Mouse (Mus musculus) granulocyte monocyte progenitor cell, adult 5-6 weeks (primary cell): ENCODE measurements at regions not wholly inside any gene's neighbourhood (a gene's known extent, or its start where the extent isn't known, plus 50 kb on each side); places are given as distances from the start of the nearest gene placed in this dataset.

Experiments
- ATAC-seq: replicated peaks from 2 replicates; pipeline ENCODE4 v1.8.0; 2016; ENCODE audit warnings: mild to moderate bottlenecking, moderate TSS enrichment, inconsistent platforms; ENCODE audit not compliant: poor library complexity, severe bottlenecking

DNA sequence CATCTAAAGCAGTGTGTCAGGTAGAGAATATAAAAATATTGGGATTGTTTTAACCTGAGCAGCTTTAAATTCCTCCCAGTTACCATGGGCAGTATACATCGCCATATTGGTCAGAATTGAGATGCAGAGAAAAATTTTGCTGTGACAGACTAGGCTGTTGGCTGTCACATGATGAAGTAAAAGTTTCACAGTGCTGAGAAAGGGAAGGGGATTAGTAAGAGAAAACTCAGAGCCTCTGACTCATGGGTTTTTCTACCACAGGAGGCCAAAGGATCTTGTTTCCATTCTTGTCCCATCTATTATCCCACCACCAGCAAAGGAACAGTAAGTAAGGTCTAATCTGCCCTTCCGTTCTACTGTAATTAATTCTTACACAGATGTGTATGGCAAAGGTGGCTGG is 191.8 kb upstream of the Agr3 start:
- peak; percentile 21 for ATAC-seq

GRCm38 (mm10) chr12:35725910-35726309 is 191.1 kb upstream of the Ahr start:
- ATAC-seq = no peak

DNA sequence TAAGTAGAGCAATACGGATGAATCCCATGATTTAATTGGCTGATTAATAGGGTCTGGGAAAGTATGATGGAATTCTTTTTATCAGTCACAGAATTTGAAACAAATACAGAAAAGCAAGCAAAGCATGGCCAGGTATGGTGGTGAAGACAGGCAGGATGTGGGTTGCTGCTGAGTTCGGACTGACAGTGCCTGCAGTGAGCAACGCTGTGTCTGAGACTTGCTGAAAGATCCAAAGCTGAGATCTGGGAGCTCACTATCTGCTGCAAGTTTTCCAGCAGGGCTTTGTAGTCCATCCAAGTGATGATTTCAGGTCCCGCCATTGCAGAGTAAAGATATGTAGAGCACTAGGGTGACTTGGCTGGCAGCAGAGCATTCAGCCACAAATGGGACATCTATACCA is 189.3 kb upstream of the Ahr start:
- ATAC-seq = no peak

- ATAC-seq = no peak
Observed at GRCm38 (mm10) chr12:35712671-35713070, 177.8 kb upstream of the Ahr start.

DNA sequence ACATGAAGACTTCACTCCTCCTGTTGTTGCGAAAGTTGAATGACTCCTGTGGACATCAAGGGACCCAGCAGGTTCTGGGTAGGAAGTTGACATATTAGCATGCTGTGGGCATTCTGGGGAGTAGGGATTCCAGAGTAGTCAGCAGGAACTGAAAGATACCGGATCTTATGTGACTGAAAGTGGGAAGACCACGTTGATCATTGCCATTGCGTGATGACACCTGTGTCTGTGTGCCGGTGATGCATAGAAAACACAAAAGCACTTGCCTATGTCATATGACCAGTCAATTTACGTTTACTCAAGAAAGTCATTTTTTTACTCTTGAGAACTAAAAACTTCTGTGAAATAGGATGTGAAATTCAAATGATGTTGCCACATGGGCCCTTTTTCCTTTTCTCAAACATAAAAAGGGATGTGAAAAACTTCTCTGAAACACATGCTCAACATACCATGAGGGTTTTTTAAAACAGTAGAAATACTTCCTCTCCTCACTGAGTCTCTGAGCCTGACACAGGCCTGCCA is 176.8 kb upstream of the Ahr start:
- ATAC-seq = peak; percentile 91

DNA sequence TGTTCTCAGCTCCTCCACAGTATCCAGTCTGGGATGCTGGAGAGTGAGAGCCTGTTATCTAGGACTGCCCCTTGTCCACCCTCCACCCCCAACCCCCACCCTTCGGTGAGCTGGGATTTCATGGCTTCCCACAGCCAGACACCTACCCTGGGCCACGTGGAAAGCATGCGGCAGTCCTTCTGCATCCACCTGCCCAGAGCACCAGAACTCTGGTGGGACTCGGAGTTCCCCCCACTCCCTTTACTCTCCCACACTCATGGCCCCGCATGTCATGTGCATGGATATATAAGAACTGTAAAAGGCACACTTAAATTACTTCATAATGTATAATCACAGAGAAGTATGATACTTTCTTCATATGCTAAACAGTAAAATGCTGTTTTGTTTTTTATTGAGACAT is 175.5 kb upstream of the Ahr start:
- no peak for ATAC-seq

DNA sequence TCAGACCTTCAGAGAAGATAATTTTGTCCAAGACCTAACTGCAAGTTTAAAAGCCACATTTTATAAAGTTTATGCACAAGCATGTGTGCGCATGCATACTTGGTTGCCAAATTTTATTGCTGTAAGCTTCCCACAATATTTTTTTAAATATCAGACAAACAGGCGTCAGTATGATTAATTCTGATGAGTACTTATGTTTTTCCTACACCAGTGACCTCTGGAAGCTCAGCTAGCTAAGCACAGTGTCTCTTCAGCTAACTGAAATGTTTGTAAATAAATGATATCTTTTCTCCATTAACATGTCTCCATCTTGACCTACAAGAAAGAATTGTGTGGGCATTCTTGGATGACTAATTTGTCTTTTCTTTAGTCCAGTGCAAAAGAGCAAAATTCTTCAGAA is 168.6 kb upstream of the Ahr start:
- ATAC-seq = no peak

GRCm38 (mm10) chr12:35702674-35703073 is 167.8 kb upstream of the Ahr start:
- ATAC-seq = no peak

- peak; percentile 84 for ATAC-seq
Observed at GRCm38 (mm10) chr12:35694253-35694652, 159.4 kb upstream of the Ahr start.

- peak; percentile 68 for ATAC-seq
Observed at GRCm38 (mm10) chr12:35690914-35691313, 156.1 kb upstream of the Ahr start.

- ATAC-seq = peak; percentile 54
Observed at GRCm38 (mm10) chr12:35686231-35686630, 151.4 kb upstream of the Ahr start.

- peak; percentile 96 for ATAC-seq
Observed at GRCm38 (mm10) chr12:35685189-35685588, 150.4 kb upstream of the Ahr start.

- ATAC-seq = no peak
Observed at GRCm38 (mm10) chr12:35681864-35682449, 147.1 kb upstream of the Ahr start.

DNA sequence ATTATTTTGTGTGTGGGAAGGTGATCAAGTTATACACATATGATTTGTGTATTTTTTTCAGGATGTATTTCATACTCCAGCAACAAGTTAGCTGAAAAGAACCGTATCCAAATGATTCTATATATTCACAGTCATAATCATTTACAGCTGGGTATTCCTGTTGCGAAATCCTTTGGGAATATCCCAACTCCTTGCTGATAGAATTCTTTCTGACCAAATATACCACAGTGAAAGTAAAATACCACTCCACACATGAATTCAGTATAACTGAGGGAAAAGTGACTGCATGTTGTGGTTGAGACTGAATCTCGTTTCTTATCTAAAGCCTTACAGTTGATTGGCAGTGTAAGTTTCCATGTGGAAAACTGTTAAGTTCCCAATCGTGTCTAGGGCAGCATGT is 145.1 kb upstream of the Ahr start:
- ATAC-seq = no peak

DNA sequence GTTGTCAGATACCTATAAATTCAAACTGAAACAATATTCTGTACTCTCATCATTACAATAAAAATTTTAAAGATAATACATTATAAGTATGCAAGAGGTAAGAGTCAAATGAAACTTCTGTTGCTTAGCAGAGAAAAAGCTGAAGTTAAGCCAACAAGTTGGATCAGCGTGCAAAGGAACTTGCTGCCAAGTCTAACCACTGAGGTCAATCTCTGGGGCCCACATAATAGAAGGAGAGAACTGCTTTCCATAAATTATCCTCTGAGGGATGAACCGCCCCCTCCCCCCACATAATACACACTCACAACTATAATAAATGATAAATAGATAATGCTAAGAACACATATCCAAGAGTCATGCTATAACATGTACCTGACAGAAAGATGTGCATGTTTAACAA is 144.2 kb upstream of the Ahr start:
- no peak for ATAC-seq

DNA sequence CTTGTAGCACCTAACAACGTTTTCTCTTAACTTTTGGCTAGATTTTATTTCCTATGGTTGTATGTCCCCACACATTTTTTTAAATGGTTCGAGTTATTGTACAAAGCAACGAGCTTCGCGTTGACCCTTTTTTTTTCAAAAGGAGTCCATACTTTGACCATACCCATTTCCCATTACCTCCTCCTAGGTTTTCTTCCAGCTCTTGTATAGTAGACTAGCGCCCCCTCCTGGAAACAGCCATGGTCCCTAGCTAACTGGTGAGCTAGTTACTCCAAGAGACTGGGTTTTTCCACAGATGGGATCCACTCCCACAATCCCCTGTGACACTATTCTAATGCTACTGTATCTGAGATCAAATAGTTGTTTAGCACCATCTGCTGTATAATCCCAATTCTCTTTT is 139.6 kb upstream of the Ahr start:
- ATAC-seq = peak; percentile 56; the same call in 1 of the 2 replicates

DNA sequence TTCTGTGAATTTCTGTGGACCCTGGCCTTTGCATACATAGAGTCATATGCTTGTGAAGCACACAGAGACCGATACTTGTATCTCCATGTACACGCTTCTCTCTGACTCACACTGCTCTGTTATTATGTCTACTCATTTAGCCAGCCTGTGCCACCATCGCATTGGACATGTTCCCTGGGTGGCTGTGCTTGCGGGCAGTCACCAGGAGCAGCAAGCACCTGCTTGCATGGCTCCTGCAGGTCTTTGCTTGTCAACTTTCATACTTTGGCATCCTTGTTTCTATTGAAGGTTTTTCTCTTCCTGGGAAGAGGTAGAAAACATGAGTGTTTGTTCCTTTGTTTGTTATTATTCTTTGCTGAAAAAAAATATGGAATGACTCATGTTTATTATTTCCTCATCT is 136.1 kb upstream of the Ahr start:
- no peak for ATAC-seq

- no peak for ATAC-seq
Observed at GRCm38 (mm10) chr12:35668716-35669115, 133.9 kb upstream of the Ahr start.

DNA sequence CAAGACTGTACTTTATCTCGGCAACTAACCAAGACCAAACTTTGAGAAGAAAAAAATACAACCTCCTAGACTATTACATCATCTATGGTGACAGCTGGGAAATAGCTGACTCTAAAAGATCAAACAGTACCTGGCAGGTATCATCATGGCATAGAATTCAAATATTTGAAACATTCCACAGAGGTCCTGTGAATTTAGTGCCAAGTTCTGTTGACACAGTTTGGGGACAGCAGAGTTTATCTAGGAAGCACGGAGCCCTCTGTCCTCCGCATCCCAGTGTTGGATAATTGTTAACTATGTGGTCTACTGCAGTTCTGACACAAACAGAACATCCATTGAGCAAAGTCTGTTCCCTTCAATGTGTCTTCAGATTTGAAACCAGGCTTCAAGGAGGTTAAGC is 132.9 kb upstream of the Ahr start:
- no peak for ATAC-seq

GRCm38 (mm10) chr12:35667218-35667617 is 132.4 kb upstream of the Ahr start:
- ATAC-seq = no peak

DNA sequence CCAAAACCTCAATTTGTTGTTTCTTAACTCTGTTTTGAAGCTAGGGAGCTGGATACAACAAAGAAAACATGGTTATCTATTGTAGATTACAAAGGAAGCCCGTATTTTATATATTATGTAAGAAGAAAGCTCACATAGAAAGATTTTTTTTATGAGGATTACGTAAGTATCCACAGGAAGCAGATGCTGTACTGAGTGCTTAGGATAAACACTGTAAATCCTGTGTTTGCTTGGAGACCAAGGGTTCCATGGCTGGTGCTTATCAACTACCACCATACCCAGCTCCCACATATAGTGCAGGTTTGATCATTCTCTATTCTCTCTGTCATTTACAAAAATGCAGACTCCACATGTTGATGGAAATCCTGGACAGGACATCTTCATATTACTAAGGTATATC is 131.2 kb upstream of the Ahr start:
- ATAC-seq = peak; percentile 80

GRCm38 (mm10) chr12:35663062-35663461 is 128.2 kb upstream of the Ahr start:
- ATAC-seq = no peak

- ATAC-seq = no peak
Observed at GRCm38 (mm10) chr12:35656563-35656962, 121.7 kb upstream of the Ahr start.
